Mouse (Mus musculus) right cerebral cortex, postnatal 25 days (tissue): ENCODE measurements around the gene Mical2.

ENCODE experiments used
- DNase-seq: peaks from one replicate; pipeline ENCODE4 v3.0.0; 2022

Gene Mical2

DNA sequence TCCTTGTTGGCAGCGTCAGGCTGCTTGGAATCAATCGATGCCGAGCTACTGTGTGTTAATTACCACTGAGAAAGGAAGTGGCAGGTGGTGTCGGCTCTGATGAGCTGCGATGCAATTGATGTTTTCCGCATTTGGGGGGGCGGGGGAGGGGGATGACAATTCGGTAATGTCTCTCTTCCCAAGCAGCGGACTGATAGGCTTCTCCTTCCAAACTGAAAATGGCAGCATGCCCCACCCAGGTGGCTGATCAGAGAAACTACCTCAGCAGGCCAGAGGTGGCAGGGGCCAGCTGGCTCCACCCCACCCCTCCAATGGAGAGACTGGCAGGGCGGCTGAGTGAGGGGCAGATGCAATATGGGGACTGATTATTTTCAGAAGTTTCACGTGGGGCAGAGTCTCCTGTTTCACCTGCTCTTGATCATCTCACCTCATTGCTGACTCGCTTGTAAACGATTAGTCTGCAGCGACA, 190.4 kb downstream of the Mical2 start:
- DNase-seq, result no peak

DNA sequence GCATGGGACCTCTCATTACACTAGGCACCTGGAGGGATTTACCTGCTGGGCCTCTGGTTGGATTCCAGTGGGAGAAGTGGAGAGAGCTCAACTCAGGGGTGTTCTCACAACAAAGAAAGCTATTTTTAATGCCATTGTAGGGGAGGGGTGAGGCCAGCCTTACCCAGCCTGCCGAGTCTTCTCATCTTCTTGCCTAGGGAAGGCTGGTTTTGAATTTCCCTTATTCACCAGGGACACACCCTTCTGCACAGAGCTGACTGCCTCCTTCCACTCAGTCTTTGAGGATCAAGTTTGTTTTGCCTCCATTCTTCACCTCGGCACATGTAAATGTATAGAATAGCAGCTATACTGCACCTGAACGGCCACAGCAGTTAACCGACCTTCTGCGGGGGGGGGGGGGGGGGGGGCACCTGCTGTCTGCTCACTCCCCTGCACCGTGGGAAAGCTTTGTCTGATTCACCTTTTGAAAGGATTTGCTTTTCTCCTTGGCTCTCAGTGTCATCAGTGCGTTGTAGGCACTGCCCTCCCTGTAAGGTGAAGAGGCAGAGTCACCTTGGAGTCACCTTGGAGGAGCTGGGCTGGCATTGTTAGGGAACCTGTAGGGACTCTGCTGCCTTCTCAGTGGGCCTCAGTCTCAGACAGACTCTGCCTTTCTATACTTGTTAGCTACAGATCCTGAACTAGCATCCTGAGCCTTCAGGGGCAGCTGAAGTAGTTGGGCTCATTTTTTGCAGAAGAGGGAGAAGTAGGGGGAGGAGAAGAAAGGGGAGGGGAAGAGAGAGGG, 191.3 kb downstream of the Mical2 start:
- no peak for DNase-seq

DNA sequence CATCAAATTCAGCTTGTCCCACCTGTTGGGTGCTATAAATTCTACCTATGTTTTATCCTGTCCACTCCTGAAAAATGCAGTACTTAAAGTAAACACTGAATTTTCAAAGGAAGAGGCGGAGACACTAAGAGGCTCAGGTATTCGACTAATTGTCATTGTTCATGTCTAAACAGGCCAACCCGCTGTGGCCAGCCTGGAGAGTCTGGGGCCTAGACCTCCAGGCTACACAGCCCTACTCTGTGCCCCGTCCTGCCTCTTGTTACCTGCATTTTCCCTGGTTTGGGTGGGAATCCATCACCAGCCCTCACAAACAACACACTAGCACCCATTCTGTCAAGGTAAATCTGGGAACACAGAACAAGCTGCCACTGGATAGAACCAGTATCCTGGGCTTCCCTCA, 191.9 kb downstream of the Mical2 start:
- no peak for DNase-seq

DNA sequence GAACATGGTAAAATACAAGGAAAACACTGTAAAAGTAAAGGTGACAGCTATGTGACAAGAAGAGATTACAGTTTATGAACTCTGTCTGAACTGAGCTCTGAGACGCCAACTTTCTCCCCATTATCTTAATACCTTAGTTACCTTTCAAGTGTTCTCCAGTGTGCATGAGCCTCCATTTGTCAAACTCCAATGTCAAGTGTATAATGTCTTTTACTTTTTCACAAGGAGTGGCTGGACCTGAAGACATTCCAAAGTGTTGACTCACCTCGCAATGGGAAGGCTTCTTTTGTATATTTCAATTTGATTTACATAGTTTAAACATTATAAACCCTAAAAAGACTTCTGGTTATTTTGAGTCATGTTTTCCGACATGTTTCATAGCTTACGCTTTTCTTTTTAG, 197.8 kb downstream of the Mical2 start:
- no peak for DNase-seq

DNA sequence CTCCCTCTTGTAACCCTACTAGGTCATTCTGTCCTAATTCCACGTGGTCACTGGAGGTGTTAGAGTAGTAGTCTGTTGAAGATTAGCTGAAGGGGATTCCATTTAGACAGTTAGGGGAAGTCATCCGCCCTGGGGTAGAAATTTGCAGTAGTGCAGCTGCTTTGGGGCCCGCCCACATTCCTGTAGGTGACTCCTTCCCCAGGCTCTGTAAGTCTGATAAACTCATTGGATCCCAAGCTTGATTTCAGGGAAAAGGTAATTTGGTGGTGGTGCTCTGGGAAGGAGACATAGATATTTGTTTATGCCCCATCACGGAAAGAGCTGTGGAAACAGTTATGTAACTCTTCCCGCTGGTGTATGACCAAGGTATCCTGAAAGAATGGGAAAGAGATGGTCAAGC, 201.2 kb downstream of the Mical2 start:
- DNase-seq, result no peak

DNA sequence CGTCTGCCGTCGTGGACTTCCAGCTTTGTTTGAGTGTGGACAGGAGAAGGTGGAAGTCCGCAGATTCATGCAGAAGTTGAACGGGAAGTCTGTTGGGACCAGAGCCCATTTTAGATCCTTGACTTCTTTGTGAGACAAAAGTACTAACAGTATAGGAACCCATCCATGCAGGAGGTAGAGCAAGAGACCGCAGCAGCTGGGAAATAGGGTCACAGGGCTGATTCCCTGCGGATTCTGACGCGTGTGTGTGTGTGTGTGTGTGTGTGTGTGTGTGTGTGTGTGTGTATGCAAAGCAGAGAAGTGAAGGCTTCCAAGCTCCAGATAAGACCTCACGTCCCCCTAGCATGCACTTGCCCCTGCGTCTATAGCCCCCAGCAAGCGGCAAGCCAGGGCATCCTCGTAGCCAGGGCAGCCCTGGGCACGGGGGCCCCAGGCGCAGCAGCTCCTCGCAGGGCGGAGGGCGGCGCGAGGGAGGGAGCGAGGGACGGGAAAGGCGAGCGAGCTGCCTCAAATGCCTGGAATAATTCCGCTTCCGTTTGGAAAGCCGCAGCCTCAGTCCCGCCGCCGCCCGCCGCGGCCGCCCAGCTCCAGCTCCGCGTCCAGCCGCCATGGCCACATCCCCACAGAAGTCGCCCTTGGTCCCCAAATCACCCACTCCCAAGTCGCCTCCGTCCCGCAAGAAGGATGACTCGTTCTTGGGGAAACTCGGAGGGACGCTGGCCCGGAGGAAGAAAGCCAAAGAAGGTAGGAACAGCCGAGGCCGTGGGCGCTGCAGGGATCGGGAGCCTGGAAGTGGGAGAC, 201.9 kb downstream of the Mical2 start, which contains the start of gene Parva:
TSS of gene Parva (plus strand) at position 149 of the 801 bp plus-strand sequence.
- peak; percentile 65 for DNase-seq

DNA sequence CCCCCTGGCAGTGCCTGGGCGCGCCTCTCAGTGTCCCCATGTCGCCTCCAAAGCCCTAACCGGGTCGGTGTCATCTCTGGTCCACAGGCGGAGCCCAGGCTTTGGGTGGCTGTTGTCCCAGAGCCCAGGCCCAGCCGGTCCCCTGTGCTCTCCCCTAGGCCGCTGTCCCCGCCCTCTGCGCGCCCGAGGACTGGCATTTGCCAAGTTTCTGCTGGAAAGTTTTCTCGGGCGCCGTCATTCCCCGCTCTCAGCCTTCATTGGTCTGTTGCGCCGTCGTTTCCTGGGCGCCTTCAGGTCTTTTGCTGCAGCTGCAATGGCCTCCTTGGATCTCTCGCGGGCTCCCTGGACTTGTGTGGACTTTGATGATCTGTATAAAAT, 202.5 kb downstream of the Mical2 start:
- DNase-seq, result peak; percentile 68

DNA sequence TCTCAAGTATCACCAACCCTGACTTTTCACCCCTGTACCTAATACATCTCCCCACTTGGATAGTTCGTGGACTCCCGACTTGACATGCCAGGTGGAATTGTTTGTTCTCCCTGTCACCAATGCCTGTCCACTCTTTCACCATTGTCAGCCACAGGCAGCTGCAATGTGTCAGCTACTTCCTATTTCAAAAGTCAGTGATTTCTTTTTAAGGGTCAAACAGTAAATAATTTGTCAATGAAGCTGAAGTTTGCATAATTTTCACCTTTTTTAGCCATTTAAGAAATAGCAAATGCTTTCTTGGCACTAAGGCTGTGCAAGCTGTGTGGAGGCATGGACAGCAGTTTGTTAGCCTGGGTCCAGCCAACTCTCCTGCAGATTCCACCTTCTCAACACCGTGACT, 214.2 kb downstream of the Mical2 start:
- no peak for DNase-seq

DNA sequence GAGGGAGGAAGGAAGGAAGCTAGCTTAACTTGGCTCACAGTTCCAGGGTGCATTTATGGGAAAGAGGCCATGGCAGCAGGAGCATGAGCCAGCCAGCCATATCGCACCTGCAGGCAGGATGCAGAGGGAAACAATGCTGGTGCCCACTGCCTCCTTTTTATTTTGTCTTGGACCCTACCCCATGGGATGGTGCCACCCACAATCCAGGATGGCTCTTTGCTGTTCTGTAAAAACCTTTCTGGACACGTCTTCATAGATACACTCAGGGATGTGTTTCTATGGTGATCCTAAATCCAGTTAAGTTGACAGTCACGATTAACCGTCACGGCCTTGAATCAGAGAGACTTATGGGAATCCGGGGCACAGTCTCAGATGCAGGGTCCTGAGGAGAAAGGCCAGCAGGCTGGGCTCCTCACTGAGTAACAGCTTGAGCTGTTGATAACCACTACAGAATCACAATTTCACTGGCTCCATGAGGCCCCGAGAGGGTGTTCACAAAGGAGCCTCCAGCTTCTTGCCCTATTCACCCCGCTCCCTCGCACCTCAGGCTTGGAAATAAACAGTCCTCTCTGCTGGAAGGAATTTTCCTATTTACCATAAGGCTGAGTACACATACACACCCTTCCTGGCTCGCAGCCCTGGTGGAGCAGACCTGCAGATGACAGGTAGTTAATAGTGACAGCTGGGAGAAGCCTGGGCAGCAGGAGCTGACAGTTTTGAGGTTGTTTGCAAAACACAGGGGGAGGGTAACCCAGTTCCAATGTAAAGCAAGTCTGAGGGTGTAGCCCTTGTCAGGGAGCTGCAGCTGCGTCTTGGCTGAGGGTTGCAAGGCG, 218.7 kb downstream of the Mical2 start:
- DNase-seq, result no peak

DNA sequence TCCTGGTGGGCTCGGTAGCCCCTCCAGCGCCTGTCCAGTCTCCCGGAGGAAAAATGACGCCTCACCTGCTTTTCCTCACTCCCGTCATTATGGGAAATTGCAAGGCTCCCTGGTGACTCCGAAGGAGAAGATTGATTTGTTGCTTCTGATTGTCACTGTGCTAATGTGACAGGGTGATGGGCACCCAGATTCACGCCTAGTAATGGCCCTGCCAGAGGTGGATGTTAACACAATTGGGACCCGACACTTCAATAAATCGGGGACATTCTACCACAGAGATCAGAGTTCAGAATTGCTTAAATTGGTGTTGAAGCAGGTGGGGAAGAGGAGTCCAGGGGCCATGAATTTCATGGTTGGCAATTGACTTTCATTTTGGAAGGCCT, 219.3 kb downstream of the Mical2 start:
- no peak for DNase-seq

DNA sequence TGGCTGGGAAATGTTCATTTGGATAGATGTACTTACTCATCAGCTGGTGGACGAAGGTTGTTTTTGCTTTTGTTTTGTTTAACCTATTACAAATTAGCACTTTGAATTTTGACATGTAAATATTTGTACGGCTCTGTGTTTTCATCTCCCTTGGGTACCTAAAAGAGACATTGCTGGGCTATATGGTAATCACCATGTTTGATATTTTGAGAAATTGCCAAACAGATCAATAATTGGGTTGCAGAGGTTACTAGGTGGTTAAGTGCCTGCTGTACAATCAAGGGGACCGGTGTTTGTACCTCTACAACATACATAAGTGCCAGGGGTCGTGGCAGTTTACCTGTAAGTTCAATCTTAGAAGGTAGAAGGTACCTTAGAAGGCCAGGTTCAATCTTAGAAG, 220.8 kb downstream of the Mical2 start:
- DNase-seq, result no peak

DNA sequence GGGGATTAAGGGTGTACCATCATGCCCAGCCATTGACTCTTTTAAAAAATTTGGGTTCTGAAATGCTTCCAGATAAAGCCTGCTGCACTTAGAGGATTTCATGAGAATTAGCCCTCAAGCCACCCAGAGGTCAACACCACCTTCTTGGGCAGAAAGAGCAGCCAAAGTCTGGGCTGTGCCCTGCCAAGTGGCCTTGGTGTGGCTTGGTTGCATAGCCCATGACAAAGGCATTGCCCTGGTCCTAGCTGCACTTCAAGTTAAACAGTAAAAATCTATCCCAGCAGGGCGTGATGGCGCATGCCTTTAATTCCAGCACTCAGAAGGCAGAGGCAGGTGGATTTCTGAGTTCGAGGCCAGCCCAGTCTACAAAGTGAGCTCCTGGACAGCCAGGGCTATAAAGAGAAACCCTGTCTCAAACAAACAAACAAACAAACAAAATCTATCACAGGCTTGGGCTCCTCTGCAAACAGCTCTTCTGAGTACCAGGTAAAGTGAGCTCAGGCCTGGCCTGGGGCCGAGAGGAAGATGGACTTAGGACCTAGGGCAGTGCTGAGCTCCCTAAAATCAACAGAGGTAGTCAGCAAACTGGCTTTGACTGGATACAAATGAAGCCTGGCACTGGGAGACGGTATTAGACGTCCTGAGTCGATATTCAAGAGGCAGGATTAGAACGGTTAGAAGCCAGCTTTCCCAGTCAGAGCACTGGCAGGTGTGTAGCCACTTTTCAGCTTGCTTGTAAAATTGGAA, 224.5 kb downstream of the Mical2 start:
- no peak for DNase-seq

DNA sequence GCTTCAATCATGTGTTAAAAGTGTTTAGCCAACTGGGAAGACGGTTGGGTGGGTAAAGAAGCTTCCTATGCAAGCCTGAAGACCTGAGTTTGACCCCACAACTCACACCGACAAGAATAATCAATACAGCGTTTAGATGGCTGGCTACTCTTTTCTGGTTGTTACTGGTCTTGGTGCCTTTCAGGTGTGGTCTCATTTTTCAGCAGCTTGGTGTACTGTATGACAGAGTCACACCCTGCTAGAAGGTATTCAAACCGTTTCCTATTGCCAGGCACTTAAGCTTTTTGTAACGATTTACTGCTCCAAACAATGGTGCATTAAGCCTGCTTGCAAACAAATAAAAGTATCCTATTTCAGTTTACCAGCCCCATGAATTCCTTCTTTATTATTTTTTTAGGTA, 226.8 kb downstream of the Mical2 start:
- DNase-seq, result no peak

DNA sequence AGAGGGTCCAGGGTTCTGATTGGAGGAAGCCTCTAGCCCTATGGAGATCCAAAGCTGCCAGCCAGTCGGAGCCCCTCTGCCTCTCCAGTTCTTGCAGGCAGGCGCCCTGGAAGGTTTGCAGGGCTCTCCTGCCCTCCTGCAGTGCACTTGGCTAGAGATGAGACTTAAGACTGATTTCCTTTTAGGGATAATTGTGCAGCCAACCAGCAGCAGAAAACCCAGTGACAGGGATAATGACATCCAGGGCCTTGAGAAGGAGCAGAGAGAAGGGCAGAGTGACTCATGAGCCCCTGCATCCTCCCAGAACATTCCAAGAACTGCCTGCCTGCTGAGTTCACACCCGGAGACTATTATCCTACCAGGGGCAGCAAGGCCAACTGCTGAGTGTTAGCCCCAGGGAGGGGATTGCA, 228.2 kb downstream of the Mical2 start:
- no peak for DNase-seq

DNA sequence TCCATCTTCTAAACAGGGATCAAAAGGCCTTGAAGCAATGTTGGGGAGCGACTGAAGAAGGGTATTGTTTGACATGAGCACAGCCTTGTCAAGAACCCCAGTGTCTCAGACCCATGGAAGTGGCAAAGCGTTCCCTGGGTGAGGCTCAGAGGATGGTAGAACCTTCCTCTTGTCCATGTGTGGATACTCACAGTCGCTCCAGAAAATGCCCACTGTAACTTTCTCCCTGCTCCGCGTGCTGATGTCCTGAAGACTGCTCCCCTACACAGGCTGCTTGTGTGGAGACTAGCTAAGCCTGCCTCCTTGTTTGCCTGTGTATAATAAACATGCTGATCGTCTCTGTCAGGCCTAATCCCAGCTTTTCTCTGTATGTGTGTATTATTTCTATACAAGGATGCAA, 228.7 kb downstream of the Mical2 start:
- no peak for DNase-seq

DNA sequence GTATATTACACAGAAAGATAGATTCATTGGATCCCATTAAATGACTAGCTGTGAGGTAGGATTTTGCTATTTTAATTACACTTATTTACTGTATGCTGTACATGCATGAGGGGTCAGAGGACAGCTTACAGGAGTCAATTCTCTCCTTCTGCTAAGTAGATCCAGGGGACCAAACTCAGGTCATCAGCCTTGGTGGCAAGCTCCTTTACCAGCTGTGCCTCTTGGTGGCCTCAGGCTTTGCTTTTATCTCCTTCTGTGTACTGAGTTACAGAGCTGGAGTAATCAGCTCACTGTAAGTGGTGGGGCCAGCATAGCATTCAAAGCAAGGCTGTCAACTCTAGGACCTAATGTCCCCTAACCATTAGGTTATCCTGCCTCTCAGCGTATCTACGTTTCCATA, 229.3 kb downstream of the Mical2 start:
- no peak for DNase-seq

DNA sequence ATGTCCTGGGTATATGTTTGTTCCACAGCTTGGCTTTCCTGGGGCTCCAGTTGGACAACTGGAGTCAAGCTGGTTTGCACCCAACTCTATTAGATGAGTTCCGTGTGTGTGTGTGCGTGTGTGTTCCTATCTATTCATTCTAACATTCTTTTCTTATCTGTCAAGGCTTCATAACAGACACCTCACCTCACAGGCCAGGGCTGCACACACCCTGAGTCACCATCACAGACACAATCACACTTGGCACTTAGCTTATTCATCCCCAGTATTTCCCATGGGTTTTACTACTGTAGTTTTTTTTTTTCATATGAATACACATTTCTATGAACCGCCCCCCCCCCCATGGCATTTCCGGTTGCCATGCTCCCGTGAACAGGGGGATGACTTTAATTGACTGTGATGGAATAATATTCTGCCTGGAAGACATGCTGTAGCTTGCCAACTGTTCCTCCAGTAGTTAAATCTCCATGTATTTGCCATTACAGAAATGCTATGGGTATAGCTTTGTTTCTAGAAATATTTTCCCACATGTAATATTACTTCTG, 230.0 kb downstream of the Mical2 start:
- DNase-seq, result no peak

DNA sequence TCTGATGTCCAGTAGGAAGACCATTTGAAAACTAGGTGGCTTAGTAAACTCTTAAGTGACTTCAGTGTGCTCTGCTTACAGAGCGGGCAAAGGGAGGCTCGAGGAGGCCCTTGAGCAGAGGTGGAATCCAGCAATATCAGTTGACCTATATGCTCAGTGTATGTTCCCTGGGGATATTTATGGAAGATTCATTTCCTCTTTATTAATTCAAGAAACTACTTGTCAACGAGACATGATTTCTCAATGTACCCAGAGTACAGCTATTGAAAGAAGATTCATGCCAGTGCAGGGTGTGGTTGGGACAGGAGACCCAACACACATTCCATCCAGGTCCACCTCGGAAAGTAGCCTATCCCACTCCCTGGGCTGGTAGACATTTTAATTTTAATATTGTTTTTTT, 231.7 kb downstream of the Mical2 start:
- no peak for DNase-seq

DNA sequence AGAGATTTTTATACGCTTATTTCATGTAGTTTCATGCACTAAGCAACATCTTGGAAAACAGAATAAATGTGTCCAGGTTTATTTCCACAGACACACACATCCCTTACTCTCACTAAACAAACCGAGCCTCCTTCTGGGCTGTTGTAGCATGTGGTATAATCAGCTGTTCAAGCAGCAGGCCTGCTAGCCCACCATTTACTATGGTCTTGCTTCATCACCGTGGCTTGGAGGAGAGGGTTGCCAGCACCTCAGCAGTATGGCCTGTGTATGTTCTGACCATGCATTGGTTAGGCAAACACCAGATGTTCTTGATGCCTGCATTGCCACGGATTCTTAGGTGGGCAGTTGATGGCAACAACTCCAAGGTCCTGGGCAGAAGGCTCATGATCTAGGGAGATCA, 232.3 kb downstream of the Mical2 start:
- no peak for DNase-seq

DNA sequence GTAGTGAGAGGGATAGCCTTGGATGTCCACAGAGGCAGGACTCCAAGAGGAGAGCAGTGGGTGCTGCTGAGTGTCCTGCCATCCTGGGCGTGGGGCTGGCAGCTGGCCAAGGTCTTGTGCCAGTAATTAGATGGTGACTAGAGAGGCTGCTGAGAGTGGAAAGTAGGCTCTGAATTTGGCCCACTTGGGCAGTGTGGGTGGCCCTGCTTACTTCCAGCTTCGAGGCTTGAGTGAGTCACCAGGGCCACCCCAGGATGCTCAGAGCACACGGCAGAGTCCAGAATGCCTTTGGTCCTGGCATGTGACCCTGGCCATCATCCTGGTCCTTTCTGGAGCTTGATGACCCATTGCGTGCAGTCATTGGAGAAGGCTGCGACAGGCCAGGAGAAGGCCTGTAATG, 232.8 kb downstream of the Mical2 start:
- DNase-seq, result no peak
